ENCODE assay signal across 7 mouse cellular contexts in genomic region chr13:53119586-53120426, GRCm38 (mm10).
A peak's percentile ranks its signal among the peaks of the same experiment; 100 is the strongest.
DNase-seq lines count a peak whose midpoint lies in the region; ATAC-seq lines count a peak whose summit lies in the region.

No protein-coding gene starts in this region.

- intact Hi-C loops in left cerebral cortex, postnatal 25 days (cut with DNase I), result loop anchor here (1.0 to 2.0 kb wide), 3 partner anchors 167 to 236 kb away; partner anchors contain the start of gene Ror2

- no peak overlapping the region for H3K9ac ChIP-seq in intestine, embryonic 15.5 days
- no peak overlapping the region for H3K9ac ChIP-seq in midbrain, embryonic 15.5 days

- no peak overlapping the region for H3K4me2 ChIP-seq in intestine, embryonic 15.5 days (replicated peaks)
- H3K4me2 ChIP-seq in midbrain, embryonic 15.5 days, result no peak overlapping the region

- peak overlapping the region; percentile 22; the same call in 1 of the 2 replicates for H3K27ac ChIP-seq in intestine, embryonic 15.5 days
- H3K27ac ChIP-seq in midbrain, embryonic 15.5 days, result no peak overlapping the region

- H3K9me3 ChIP-seq in intestine, embryonic 15.5 days, result no peaks in the 10 kb centered on the region
- no peaks in the 10 kb centered on the region for H3K9me3 ChIP-seq in midbrain, embryonic 15.5 days

- DNase-seq in ZHBTc4 (ENCODE audit: low read depth, low spot score), result peak; percentile 91
- DNase-seq in cerebellum, adult 9-11 months, result peak; percentile 37
- peak; percentile 73 for DNase-seq in gastrocnemius, adult 18-20 months (ENCODE audit: low spot score)
- peak; percentile 77 to 80 for DNase-seq in left cerebral cortex, postnatal 25 days (ENCODE audit: low spot score in 2 of 2)
- DNase-seq in splenic B cell, adult 2 months (ENCODE audit: low read depth, low spot score), result peak; percentile 70

- peaks cover 26% of the 10 kb centered on the region for H3K4me1 ChIP-seq in intestine, embryonic 15.5 days (replicated peaks)
- H3K4me1 ChIP-seq in midbrain, embryonic 15.5 days, result peaks cover 10% of the 10 kb centered on the region

- no peaks in the 10 kb centered on the region for H3K27me3 ChIP-seq in intestine, embryonic 15.5 days (replicated peaks)
- no peaks in the 10 kb centered on the region for H3K27me3 ChIP-seq in midbrain, embryonic 15.5 days (replicated peaks)
- no peaks in the 10 kb centered on the region for H3K27me3 ChIP-seq in splenic B cell, adult 2 months (ENCODE audit: control insufficient read depth, insufficient read depth, low read length, poor library complexity, severe bottlenecking)

- WGBS in intestine, embryonic 15.5 days, result 23% methylated on average over 10 of the region's 10 CpGs
- WGBS in midbrain, embryonic 15.5 days, result 27% methylated on average over 10 of the region's 10 CpGs

- H3K4me3 ChIP-seq in intestine, embryonic 15.5 days (replicated peaks), result no peak overlapping the region
- no peak overlapping the region for H3K4me3 ChIP-seq in midbrain, embryonic 15.5 days

- ATAC-seq in intestine, embryonic 15.5 days, result peak; percentile 39
- ATAC-seq in midbrain, embryonic 15.5 days (replicated peaks), result peak; percentile 69

- peaks cover 8% of the 10 kb centered on the region for H3K36me3 ChIP-seq in intestine, embryonic 15.5 days
- H3K36me3 ChIP-seq in midbrain, embryonic 15.5 days (replicated peaks), result no peaks in the 10 kb centered on the region
- H3K36me3 ChIP-seq in splenic B cell, adult 2 months (ENCODE audit: control insufficient read depth, insufficient read depth, low read length, poor library complexity, severe bottlenecking), result no peaks in the 10 kb centered on the region

Comparison
In these comparisons a context has a peak if more than half of its experiments do, and no peak if none do; other contexts are left out.
1. DNase-seq: peak in every context shown above with its lines; median percentile 91 in ZHBTc4; 78 in left cerebral cortex, postnatal 25 days; 73 in gastrocnemius, adult 18-20 months; 70 in splenic B cell, adult 2 months; 37 in cerebellum, adult 9-11 months.